Mouse (Mus musculus): Measurements from ENCODE around the gene Gm9495. TPM values are rescaled to one million over a fixed set of nuclear protein-coding genes. Genes with fewer than 3 reads are reported as not detected.
"Not testable (repeated sequence)": the region's sequence is repeated elsewhere in the genome, so short reads cannot be mapped to it uniquely, and the experiment has no call there.

The Gm9495 gene
- under 1 TPM in 1 of 2 experiments, not detected in 1; 0.38 TPM for total RNA-seq (2021)
- long read RNA-seq, experiment 1 = 0 reads
- long read RNA-seq, experiment 2 = 0 reads

DNA sequence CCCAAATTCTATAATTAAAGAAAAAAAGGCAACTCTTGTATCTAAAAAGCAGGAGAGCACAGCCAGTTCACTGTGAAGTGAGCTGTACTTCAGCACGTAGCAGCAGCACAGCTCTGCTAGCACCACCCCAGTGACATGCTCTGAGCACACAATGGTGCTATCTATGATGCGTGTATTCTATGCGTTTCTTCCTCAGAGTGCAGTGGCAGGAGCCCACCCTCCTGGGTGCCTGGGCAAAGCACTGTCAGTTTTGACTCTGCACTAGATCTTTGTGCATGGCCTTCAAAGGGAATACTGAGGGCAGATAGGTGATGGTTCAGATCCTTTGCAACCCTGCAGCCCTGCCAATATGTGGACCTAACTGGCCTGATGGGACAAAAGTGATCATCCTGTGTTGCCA is at the start of gene Gm9495:
Gene Gm9495, minus strand, starts transcription at position 101 of the 400 bp plus-strand sequence.
- not testable (repeated sequence) for H3K27ac ChIP-seq; H3K4me3 ChIP-seq; DNase-seq (ENCODE audit: low spot score in 2 of 2)

DNA sequence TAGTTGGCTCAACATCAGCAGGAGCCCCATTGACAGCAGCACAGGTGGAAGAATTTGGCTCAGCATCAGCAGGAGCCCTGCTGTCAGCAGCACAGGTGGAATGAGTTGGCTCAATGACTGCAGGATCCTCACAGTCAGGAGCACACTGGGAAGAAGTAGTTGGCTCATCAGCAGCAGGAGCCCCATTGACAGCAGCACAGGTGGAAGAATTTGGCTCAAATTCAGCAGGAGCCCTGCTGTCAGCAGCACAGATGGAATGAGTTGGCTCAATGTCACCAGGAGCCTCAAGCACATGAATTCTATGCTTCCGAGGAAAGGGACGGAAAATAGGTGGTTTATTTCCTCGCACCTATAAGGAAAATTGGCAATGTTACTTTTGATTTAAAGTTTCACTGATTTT is 21.6 kb upstream of the Gm9495 start:
- H3K4me3 ChIP-seq, H3K27ac ChIP-seq: not testable (repeated sequence)
- peak in 1 of 2 experiments; percentile 0 for DNase-seq (ENCODE audit: low spot score in 2 of 2)

DNA sequence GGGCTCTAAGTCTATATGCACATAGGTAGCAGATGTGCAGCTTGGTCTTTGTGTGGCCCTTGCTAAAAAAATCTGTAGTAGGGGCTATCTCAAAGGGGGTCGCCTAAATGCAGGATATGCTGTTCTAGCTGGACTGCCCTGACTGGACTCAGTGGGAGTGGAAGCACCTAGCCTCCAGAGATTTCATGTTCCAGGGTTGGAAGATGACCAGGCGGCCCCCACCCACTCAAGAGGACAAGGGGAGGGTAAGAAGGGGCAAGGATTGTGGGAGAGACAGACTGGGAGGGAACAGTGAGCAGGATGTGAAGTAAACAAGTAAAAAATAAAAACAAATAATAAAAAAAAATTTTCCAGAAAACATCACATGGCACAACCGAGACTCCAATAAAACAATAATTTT is 33.3 kb downstream of the Gm9495 start:
- not testable (repeated sequence) for H3K27ac ChIP-seq; DNase-seq (ENCODE audit: low spot score in 2 of 2); H3K4me3 ChIP-seq

DNA sequence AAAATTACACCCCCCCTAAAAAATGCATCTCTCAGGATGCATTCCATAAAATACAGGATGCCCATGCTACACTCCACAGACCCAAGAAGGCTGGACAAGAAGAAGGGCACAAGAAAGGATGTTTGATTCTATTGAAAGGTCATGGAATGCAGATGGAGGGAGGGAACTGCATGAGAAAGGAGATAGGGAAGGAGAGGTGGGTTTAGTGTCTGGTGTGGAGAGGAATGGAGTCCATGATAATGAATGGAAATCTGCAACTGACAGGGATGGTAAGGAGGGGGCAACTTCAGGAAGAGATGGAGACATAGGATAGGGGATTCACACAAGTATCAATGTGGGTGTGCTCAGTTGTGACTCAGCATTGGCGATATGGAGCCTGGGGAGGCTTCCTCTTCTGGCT is 39.0 kb downstream of the Gm9495 start:
- H3K27ac ChIP-seq = no peak overlapping the region
- no peak for TF ChIP-seq CTCF (conservative IDR thresholded peaks at IDR 0.05)

DNA sequence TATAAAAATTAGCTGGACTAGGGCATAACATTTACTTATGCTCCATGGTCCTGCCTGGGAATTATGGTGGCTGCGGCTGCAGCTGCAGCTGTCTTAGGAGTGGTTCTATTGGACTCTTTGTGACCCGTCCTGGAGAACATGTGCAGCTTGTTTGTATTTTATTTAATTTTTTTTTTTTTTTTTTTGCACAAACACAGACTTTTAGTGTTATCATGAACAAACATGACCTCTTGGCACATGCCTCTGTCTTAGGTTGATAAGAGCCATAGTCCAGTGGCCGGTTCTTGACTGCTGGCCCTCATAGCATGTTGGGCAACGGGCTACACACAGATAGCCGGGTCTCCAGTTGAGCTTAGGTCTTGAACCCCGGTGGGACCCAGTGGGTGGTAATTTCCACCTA is 48.6 kb downstream of the Gm9495 start:
- H3K4me3 ChIP-seq = no peak overlapping the region
- no peak overlapping the region for H3K27ac ChIP-seq
- DNase-seq (ENCODE audit: low spot score in 2 of 2) = no peak
- no peak for TF ChIP-seq CTCF (conservative IDR thresholded peaks at IDR 0.05)

More for the DNA sequence above, 39.0 kb downstream of the Gm9495 start:
- no peak overlapping the region for H3K4me3 ChIP-seq
- DNase-seq (ENCODE audit: low spot score in 2 of 2) = no peak

DNA sequence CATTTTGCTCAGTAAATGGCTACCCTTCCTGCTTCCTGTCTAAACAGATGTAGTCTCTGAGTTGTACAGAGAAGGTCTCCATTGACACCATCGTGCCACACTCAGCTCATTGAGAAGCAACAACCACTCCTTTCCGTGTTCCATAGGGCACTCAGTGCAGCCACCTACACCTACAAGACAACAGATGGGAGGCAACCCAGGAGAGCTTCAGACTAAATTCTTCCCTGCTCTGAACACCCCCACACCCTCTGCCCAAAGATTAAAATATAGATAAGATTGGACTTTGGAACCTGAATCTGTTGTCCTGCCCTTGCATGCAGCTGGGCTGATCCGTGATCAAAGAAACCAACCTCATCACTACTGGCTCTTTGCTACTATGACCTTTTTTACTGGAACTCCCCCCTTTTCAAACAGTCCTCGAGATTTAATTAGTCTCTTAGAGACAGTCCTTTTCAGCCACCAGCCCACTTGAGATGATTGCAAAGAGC is 53.4 kb downstream of the Gm9495 start:
- Histone ChIP-seq H3K4me3 (peak overlapping the region; percentile 62), H3K27ac (0 out of 2 replicates have a peak overlapping the region, but pooled peaks have one; percentile 65)
- no peak for DNase-seq (ENCODE audit: low spot score in 2 of 2)
- no peak for TF ChIP-seq CTCF (conservative IDR thresholded peaks at IDR 0.05)

DNA sequence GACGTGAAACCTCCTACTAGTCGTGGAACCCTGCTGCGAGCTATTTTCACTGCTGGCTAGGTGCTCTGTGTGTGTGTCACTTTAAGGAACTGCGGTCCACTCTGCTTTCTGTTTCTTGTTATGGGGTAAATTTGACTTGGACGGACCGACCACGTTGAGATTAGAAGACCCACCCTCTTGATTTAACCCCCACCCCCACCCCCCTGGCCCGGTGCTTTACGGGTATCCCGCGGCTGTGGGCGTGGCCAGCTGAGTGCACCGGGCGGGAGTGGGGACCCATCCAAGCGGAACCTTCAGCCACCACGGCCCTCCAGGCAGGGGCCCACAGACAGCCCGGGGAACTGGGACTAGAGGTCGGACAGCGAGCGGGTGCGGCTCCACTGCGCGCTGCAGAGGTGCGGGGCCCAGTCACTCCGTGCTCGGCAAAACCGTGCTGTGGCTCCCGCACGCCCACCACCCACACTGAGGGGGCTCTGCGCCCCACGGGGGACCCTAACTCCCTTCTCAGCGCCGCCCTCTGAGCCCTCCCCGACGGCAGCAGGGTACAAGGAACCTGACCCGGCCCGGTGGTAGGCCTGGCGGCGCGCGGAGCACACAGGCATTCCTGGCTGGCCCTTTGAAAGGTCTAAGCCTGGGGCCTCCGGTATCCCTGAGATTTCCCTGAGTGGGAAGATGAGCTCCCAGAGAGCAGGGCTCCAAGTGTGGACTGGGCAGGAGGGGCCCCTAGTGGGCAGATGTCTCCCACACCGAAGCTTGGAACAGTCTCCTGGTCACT is 54.0 kb downstream of the Gm9495 start:
- Histone ChIP-seq H3K27ac (peak overlapping the region; percentile 65; the same call in 1 of the 2 replicates), H3K4me3 (peak overlapping the region; percentile 62)
- DNase-seq (ENCODE audit: low spot score in 2 of 2) = no peak
- peak; percentile 51 for TF ChIP-seq CTCF (conservative IDR thresholded peaks at IDR 0.05)

DNA sequence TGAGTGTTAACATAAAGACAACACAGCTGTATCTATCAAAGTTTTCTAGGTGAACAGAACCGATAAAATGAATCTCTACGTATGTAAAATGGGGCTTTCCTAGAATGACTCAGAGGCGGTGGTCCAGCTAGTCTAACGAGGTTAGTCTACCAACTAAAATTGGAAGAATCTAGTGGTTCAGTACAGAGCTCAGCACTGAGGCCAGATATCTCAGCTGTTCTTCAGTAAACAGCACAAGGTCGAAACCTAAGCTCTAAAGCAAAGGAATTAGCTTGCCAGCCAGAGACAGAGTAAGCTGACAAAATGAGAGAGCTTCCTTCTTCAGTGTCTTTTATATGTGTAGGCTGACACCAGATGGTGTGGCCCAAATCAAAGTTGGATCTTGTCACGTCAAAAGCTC is 57.2 kb downstream of the Gm9495 start:
- TF ChIP-seq CTCF (conservative IDR thresholded peaks at IDR 0.05) = no peak
- no peak for DNase-seq (ENCODE audit: low spot score in 2 of 2)
- Histone ChIP-seq H3K4me3 (no peak overlapping the region), H3K27ac (no peak overlapping the region)

DNA sequence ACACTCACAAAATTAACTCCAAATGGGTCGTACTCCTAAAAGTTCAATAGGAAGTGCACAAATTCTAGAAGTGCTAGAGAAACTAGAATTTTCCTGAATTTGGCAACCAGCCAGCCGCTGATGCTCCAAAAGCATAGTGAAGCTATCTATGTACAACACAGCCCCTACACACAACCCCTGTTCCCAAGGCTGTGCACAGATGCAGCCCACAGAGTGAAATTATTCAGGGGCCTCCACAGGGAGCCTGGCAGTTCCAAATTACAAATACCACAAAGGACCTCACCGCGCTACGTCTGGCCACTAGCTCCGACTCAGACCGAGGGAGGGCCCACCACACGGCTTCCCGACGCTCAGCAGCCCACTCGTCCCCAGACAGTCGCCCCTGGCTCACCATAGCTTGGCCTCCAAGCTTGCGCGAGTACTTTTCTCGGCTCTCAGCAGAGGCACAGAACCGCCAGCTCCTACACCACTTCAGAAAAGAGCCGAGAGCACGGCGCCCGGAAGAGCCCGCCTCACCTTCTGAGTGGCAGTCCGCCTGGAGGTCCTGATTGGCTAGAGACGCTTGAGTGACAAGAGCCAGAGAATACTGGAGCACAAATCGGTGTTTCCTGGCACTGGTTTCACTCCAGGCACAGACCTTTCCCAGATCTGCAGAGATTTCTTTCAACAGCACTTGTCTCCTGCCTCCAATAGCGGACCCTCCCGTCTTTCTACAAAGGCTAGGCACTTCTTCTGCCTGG is 58.1 kb downstream of the Gm9495 start:
- Histone ChIP-seq H3K4me3 (peak overlapping the region; percentile 85), H3K27ac (peak overlapping the region; percentile 98)
- TF ChIP-seq CTCF (conservative IDR thresholded peaks at IDR 0.05) = no peak
- peak; percentile 86 to 93 for DNase-seq (ENCODE audit: low spot score in 2 of 2)

DNA sequence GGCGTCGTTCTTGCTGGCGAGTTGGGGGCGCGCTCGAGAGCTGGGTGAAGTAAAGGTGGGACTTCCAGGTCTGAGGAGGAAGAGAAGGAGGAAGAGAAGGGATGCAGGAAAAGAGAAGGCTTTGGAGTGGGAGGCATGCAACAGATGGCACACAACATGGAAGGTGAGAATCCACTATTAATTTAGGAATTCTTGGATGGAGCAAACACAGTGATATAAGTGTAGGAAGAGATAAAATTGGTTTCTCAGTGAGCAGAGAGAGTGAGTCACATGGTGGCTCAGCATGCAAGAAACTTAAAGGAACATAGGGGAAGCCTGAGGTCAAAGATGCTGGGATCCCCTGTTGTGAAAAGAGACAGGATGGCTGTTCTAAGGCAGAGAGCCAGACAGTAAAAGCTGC is 69.0 kb downstream of the Gm9495 start:
- Histone ChIP-seq H3K4me3 (no peak overlapping the region), H3K27ac (no peak overlapping the region)
- TF ChIP-seq CTCF (conservative IDR thresholded peaks at IDR 0.05) = no peak
- no peak for DNase-seq (ENCODE audit: low spot score in 2 of 2)

Other genes with a start within 250 kb of the Gm9495 start
- gene Zfp930, start 244.5 kb downstream of the Gm9495 start, total RNA-seq (2021) = 10 to 100 TPM; 14.1 to 14.2 TPM
- gene D130040H23Rik, start 182.5 kb downstream of the Gm9495 start, total RNA-seq (2021) = 10 to 100 TPM; 22.5 to 25.1 TPM
- not detected for gene Gm7697, start 69.4 kb upstream of the Gm9495 start, total RNA-seq (2021)
- gene Zfp868, start 172.0 kb upstream of the Gm9495 start, total RNA-seq (2021) = 10 to 100 TPM; 19.1 to 19.8 TPM
- gene Zfp964, start 200.9 kb upstream of the Gm9495 start, total RNA-seq (2021) = 1 to 10 TPM; 4.8 to 5.6 TPM

All from layer of hippocampus, adult 2 months (tissue).